Mouse (Mus musculus) right cerebral cortex, adult 18-20 months (tissue): Measurements from ENCODE around the gene Myt1.
"Not testable (repeated sequence)": the region's sequence is repeated elsewhere in the genome, so short reads cannot be mapped to it uniquely, and the experiment has no call there.

Source experiments
- DNase-seq: peaks from one replicate; pipeline ENCODE4 v3.0.0; 2022; ENCODE audit warnings: mixed read lengths

Myt1 gene

DNA sequence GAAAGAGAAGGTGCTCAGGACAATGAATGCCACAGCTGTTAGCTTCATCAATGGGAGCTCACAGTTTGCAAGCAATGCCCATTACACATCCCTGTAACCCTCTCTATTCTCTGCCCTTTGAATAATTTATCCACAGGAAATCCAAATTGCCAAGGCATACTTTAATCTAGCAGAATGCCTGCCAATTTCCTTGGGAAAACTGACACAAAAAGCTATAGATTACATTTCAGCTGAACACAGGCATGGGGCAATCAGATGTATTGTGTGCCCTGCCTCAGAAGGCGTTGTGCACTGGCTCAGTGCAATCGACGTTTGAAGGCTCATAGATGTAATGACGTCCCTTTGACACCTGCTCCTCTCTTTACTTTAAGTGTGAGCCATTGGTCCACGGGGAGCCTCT lies 24.7 kb downstream of the Myt1 start:
- no peak for DNase-seq

DNA sequence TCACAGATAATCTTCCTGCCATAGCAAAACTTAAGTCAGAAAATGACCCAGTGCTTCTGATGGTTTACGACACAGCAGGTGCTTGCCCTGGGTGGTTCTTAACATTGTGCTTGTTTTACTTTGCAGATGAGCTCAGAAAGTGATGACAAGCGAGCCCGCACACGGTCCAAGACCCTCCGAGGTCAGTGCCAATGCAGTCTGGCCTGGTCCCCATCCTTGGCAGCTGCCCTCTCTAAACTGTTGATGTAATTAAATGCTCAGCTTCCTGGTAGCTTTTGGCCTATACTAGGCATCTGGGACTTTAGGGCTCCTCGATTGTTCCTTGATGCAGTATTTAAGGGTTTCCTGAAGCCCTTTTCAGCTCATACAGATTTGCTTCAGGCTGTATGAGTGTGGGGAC lies 26.3 kb downstream of the Myt1 start:
- DNase-seq: no peak

DNA sequence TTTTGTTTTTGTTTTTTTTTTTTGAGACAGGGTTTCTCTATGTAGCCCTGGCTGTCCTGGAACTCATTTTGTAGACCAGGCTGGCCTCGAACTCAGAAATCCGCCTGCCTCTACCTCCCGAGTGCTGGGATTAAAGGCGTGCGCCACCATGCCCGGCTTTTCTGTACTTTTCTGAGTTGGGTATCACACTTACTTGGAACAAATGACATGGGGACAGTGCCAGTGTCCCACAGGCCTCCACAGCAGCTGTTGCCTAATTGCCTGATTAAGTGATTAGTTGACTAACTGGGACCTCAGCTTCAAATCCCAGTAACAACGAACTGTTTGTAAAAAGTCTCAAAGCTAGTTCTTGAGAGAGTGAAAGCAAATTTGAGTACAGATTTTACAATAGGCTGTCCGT lies 30.1 kb downstream of the Myt1 start:
- DNase-seq: not testable (repeated sequence)

DNA sequence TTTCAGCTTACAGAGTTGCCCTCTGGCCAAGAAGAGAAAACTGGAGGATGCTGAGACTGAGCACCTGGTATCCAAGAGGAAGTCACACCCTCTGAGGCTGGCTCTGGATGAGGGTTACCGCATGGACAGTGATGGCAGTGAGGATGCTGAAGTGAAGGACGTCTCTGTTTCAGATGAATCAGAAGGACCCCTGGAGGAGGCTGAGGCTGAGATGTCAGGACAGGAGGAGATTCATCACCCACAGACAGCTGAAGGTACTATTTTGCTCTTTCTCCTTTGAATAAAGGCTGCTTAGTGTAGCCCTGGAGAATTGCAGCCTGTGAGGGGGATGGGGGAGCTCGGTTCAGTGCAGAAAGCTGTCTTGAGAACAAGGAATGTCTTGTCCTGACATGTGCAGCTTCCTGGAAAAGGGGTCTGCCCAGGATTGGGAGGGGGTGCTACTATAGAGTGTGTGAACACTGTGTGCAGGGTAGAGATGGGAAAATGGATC lies 32.6 kb downstream of the Myt1 start:
- DNase-seq: no peak

DNA sequence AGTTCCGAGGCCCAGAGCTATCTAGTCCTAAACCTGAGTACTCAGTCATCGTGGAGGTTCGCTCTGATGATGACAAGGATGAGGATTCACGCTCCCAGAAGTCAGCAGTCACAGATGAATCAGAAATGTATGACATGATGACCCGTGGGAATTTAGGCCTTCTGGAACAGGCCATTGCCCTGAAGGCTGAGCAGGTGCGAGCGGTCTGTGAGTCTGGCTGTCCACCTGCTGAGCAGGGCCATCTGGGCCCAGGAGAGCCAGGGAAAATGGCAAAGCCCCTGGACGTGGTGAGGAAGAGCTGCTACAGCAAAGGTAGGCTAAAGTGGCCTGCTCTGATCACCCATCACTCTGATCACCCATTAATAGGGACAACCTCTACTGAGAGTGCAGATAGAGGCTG lies 34.5 kb downstream of the Myt1 start:
- no peak for DNase-seq

DNA sequence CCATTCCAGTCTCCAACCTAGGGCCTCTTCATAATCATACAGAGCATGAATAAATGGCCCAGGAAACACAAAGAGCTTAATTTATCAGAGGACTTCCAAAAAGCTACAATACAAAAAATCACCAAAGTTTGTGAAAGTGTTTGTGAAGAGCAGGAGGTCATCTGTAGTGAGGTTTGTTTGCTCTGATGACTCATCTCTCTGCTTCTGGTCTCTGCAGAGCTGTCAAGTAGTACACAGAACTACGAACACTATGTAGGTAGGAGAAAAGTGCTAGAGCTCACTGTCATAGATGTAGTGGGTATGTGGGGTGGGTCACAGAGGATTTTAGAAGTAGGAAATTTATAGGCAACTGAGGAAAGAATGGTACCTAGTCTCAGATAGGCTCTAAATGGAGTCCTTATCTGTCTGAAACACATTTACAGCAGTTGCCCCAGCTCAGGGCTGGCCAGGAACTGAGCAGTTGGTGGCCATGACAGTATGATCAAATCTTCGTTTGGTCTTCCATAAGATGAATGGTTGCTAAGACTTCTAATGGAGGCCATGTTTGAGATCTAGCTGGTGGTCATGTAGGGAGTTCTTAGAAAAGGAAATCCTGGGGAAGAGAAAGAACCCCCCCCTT lies 66.0 kb downstream of the Myt1 start:
- no peak for DNase-seq

DNA sequence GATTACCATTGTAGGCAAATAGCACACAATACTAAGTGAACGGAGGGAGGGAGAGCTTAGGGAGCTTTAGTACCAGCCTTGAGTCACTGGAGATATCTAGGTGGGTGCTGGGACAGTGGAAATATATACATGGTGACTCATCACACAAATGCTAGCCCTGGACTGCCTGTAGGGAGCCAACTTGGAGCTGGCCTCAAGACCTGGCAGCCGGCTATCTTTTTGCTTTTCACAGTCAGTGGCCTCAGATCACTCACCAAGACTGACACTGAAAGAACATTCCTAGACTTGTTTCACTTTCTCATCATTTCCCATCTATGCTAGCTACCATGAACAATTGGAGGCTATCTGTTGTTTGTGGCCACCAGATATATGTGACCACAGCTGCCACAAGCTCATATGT lies 69.6 kb downstream of the Myt1 start:
- no peak for DNase-seq

DNA sequence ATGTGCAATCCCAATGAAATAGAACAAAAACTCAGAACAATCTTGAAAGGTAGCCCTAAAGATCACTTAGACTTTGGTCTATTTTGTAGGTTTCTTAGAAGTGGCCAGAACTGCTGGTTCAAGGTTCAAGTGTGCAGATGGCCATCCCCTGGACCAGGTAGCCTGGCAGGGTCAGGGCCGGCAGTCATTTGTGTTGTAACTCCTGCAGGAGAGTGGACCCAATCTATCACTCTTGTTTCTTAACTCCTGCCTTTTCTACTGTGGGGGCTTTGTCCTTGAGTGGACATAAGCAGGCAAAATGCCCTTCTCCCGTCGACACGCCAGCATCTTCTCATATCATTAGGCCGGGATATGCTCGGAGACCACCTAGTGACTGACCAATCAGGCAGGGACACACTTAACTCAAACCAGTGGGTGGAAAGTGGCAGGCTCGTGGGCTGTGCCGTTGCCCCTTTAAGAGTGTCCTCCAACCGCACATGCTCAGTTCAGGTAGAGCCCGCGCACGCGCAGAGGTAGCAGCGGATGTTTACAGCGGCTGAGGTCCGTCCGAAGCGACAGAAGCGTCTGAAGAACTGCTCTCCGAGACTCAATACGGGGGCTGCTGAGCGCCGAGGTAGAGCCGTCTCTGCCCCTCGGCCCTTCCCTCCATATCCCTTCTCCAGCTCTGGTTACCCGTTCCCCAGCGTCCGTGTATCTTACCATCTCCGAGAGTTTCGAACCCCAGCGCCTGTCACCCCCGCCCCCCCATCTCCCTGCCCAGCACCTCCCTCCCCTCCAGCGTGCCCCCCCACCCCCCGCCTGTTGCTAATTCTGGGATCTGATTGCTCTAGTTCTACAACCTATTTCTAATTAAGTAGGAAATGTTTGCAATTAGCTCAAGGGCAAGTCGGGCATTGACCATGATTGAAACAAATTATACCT lies 74.5 kb downstream of the Myt1 start, which contains the start of gene Pcmtd2:
Gene Pcmtd2, plus strand, starts transcription at position 483 of the 921 bp plus-strand sequence.
- DNase-seq: peak; percentile 93

DNA sequence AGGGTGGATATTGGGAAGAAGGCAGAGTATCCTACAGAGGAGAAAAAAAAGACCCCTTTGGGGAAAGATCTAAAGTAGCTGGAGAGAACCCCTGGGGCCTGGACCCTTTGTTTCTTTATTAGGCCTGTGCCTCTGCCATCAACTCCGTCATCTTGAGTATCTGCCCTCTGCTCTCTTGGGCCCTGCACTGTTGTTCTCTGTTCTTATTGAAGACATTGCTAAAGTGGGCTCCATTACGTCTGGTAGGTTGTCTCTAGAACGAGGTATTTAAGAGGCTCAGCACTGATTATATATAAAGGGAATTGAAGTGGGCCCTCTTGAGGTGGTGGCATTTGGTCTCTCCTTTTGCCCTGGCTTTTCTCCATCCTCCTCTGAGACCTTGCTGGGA lies 75.2 kb downstream of the Myt1 start:
- DNase-seq: no peak

DNA sequence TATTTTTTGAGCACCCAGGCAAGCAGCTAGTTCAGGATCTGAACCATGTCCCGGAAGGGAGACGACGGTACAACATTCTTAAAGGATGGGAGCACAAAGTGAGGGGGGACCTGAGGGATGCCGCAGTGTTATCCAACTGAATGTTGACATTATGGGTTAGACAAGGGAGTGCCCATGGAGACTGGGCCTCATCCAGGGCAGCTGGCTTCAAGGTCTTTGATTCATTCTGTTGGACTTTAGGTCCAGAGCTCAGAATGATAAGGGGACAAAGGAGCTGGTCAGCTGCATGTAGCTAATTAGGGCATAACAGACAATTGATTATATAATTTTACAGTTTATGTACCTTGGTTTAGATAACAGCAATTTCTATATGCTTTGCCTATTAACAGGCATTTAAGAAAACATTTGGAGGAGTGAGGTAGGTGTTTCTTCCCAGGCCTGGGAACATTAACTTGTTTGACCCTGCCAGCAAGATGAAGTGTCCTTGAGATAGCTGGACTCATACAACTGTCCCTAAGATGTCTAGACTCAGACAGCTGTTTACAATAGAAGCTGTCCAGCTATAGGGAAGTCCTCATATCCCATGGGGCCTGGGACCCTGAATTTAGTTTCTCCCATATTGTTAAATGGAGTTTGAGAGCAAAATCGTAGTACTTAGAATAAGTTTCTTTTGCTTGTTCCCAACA lies 82.7 kb downstream of the Myt1 start:
- DNase-seq: no peak

DNA sequence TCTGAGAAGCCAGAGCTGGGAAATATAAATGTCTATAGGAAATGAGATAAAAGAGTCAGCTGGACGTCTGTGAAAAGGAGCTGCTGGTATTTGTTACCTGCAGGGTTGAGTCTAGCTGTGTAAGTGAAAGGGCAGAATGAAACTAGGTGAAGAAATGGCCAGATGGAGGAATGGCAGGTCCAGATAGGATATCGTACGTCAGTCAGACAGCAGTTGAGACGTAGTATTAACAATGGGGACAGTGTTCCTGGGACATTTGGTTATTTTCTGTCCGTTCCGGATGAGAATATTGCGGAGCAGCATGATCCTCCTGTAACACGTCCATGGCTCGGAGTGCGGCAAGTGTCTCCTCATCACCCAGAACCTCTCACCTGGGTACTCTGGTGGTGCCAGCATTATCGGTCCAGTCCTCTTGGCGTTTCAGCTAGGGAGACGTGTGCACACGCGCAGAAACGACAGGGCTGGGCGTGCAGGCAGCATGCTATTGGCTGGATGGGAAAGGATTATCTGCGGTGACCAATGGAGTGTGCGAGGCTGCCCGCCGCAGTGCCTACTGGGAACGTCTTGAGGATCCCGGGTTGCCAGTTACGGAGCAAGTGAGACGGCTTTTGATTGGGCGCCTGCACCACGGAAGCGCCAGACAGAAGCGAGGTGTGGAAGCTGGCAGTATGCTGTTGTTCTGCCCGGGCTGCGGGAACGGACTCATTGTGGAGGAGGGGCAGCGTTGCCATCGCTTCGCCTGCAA lies 100.8 kb downstream of the Myt1 start, which contains the start of gene Polr3k:
Gene Polr3k, plus strand, starts transcription at position 547 of the 745 bp plus-strand sequence.
- peak; percentile 98 for DNase-seq

DNA sequence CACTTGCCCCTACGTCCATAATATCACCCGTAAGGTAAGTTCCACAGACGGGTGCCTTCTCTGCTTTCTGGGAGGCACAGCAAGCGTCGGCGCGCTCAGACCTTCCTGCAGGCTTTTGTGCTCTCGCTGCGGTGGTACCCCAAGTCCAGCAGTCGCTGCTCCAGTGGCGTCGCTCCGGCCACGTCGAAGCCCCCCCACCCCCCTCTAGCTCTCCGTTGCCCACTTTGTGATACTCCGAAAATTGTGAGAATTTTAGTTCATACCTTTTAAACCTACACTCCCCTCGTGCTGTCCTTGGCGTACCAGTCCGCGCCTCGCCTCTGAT lies 101.4 kb downstream of the Myt1 start:
- no peak for DNase-seq

DNA sequence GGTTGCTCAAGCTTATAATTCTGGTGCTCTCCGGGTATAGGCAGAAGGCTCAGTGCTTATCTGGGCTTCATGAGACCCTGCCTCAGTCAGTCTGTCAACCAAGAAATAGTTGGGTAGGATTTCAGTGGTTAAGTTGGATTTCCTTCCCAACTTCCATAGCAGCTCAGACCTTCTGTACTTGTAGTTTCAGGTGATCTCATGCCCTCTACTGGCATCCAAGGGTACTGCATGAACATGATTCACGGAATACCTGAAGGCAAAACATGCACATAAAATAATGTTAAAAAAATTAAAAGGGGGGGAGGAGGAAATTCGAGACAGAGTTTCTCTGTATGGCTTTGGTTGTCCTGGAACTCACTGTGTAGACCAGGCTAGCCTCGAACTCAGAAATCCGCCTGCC lies 103.8 kb downstream of the Myt1 start:
- DNase-seq: peak; percentile 67

DNA sequence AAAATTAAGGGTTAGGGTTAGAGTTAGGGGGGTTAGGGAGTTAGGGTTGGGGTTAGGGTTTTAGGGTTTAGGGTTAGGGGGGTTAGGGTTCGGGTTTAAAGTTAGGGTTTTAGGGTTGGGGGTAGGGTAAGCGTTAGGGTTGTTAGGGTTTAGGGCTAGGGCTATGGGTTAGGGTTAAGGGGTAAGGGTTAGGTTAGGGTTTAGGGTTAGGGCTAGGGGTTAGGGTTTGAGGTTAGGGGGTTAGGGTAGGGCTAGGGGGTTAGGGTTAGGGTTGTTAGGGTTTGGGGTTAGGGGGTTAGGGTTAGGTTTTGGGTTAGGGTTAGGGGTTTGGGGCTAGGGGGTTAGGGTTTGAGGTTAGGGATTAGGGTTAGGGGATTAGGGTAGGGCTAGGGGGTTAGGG lies 107.9 kb downstream of the Myt1 start:
- DNase-seq: no peak
